Mouse (Mus musculus) 3134 (cell line): ENCODE measurements around the gene Gm49321.

Experiments used
- DNase-seq: peaks from one replicate; pipeline ENCODE4 v3.0.0-alpha.2; 2011; ENCODE audit warnings: low spot score; ENCODE audit not compliant: insufficient read length; ENCODE audit errors: extremely low read depth

Gene Gm49321

GRCm38 (mm10) chr12:74002449-74002848, 65.0 kb downstream of the Gm49321 start:
- DNase-seq = no peak

DNA sequence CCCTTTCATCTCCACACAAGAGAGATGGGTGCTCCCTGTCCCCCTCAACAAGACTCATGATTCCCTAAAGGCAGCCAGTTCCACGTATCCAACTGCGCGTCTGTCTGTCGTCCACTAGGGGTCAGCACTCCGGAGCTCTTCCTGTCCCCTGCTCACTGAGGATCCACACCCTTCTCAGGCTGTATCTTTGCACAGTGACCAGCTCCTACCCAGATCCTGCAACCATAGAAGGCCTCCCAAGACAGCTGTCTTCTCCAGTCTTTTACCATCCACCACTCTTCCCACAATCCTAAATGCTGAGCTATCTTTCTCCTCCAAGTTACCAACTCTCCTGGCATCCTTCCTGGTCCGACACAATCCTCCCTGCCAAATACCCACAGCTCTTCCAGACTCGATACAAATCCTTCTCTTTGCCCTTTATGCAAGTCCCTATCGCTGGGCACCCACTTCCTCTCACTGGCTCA, 72.0 kb downstream of the Gm49321 start:
- DNase-seq = no peak

DNA sequence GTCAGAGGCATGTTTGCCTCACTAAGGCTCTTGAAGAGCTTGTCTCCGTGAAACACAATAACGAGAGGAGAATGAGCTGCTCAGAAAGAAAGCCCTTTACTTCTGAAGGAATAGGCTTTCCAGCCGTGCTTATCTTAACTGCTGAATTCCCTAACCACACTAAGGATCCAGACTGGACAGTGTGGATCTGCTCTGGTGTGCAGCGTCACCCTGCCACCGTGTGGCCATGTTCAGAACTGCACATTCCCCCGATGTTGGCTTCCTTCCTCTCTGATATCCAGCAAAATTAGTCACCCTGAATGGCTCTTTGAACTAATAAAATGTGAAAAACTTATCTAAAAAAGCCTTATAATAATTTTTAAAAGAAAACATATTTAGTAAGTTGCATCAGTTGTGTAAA, 76.3 kb downstream of the Gm49321 start:
- DNase-seq = peak; percentile 35

GRCm38 (mm10) chr12:74014739-74015270, 77.4 kb downstream of the Gm49321 start:
- DNase-seq = no peak

DNA sequence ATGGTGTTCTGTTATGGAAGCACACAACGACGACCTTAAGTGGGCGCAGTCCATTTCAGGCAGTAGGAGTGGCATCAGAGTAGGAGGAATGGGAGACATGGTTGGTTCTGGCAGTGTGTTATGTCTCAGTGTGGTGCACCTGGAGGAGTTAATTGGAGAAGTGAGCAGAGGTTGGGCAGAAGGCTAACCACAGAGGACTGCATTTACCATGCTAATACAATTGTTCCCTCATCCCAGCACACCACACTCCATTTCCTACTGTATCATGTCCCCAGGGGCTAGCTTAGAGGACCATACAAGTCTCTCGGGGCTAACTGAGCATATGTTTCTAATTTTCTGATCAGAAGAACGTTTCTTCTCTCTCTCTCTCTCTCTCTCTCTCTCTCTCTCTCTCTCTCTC, 78.0 kb downstream of the Gm49321 start:
- DNase-seq = no peak
